Mouse (Mus musculus) lung, postnatal 0 days (tissue): ENCODE measurements around the gene Lrrc18. TPM values are rescaled to one million over a fixed set of nuclear protein-coding genes. Genes with fewer than 3 reads are reported as not detected.

Experiments used
- ATAC-seq: fragments of 200-750 bp; cut with Nextera tagmentation; 2 replicates; pipeline ENCODE4 v1.8.0; 2017; ENCODE audit warnings: moderate library complexity
- DNase-seq: peaks from one replicate; pipeline ENCODE4 v3.0.0-alpha.2; 2016; ENCODE audit warnings: low spot score
- H3K27ac ChIP-seq: fragments of 300-500 bp; sonication (generic); 2 replicates; pipeline ENCODE4 v1.5.1; 2014; ENCODE audit warnings: antibody characterized with exemption, mild to moderate bottlenecking, low read length, mixed read lengths
- H3K27me3 ChIP-seq: fragments of 300-500 bp; sonication (generic); replicated peaks from 2 replicates; pipeline ENCODE4 v1.6.1; 2014; ENCODE audit warnings: low read length, mixed read lengths; ENCODE audit not compliant: insufficient read depth
- H3K36me3 ChIP-seq: fragments of 300-500 bp; sonication (generic); 2 replicates; pipeline ENCODE4 v1.6.1; 2014; ENCODE audit warnings: low read length, mixed read lengths; ENCODE audit not compliant: insufficient read depth
- H3K4me1 ChIP-seq: fragments of 300-500 bp; sonication (generic); 2 replicates; pipeline ENCODE4 v1.6.1; 2014; ENCODE audit warnings: antibody characterized with exemption, low read depth, low read length, mixed read lengths; ENCODE audit not compliant: insufficient read depth
- H3K4me2 ChIP-seq: fragments of 300-500 bp; sonication (generic); replicated peaks from 2 replicates; pipeline ENCODE4 v1.6.1; 2014; ENCODE audit warnings: low read depth, mild to moderate bottlenecking, low read length, moderate library complexity, mixed read lengths
- H3K4me3 ChIP-seq: fragments of 300-500 bp; sonication (generic); 2 replicates; pipeline ENCODE4 v1.5.1; 2014; ENCODE audit warnings: low read depth, low read length
- H3K9ac ChIP-seq: fragments of 300-500 bp; sonication (generic); replicated peaks from 2 replicates; pipeline ENCODE4 v1.6.1; 2014; ENCODE audit warnings: low read depth, mild to moderate bottlenecking
- H3K9me3 ChIP-seq: fragments of 300-500 bp; sonication (generic); 2 replicates; pipeline ENCODE4 v1.6.1; 2016; ENCODE audit warnings: low read length, mixed read lengths
- CTCF ChIP-seq: IDR thresholded peaks from 2 replicates; pipeline ENCODE4 v1.5.1; 2016; ENCODE audit warnings: antibody characterized with exemption, mild to moderate bottlenecking
- EP300 ChIP-seq: IDR thresholded peaks from 2 replicates; pipeline ENCODE4 v1.6.1; 2016; ENCODE audit warnings: antibody characterized with exemption, mild to moderate bottlenecking, control low read depth
- WGBS: fragments of 180-500 bp; shearing (Covaris S2); extraction: QIAGEN DNeasy Blood & Tissue Kit; methylation state at CpG from one replicate; pipeline ENCODE4 v1.1.7; 2014; 5-methylcytosine and 5-hydroxymethylcytosine counted together
- polyA plus RNA-seq: library from polyadenylated mRNA; unstranded; fragments of >200 nt; fragmentation: Nextera tagmentation; extraction: Ambion mirVana; gene quantifications from 2 replicates; pipeline ENCODE4 v1.2.1, GENCODE M21; 2015

Gene Lrrc18
- polyA plus RNA-seq, 1 experiment from 2014 or later: 1.4 TPM

GRCm38 (mm10) chr14:33033424-33033823, 42.2 kb downstream of the Lrrc18 start:
- no peak overlapping the region for H3K9ac ChIP-seq
- DNase-seq (peak; percentile 51), ATAC-seq (no peak)
- no peaks in the 10 kb centered on the region for H3K27me3 ChIP-seq
- TF ChIP-seq EP300 (no peak), CTCF (peak; percentile 73)
- WGBS: 39% methylated on average over 6 of the region's 6 CpGs
- no peak overlapping the region for H3K4me2 ChIP-seq
- no peak overlapping the region for H3K27ac ChIP-seq
- no peak overlapping the region for H3K4me3 ChIP-seq
- no peaks in the 10 kb centered on the region for H3K4me1 ChIP-seq
- no peaks in the 10 kb centered on the region for H3K36me3 ChIP-seq
- no peaks in the 10 kb centered on the region for H3K9me3 ChIP-seq

GRCm38 (mm10) chr14:33035386-33035785, 44.2 kb downstream of the Lrrc18 start:
- H3K9ac ChIP-seq: no peak overlapping the region
- ATAC-seq (no peak), DNase-seq (no peak)
- H3K27me3 ChIP-seq: no peaks in the 10 kb centered on the region
- TF ChIP-seq CTCF (no peak), EP300 (no peak)
- H3K4me3 ChIP-seq: no peak overlapping the region
- H3K27ac ChIP-seq: no peak overlapping the region
- no peaks in the 10 kb centered on the region for H3K4me1 ChIP-seq
- H3K36me3 ChIP-seq: no peaks in the 10 kb centered on the region
- WGBS: 78% methylated on average over 5 of the region's 5 CpGs
- H3K4me2 ChIP-seq: no peak overlapping the region
- H3K9me3 ChIP-seq: no peaks in the 10 kb centered on the region

GRCm38 (mm10) chr14:33036811-33037210, 45.6 kb downstream of the Lrrc18 start:
- WGBS: 24% methylated on average over 3 of the region's 3 CpGs
- ATAC-seq: no peak
- H3K4me3 ChIP-seq: no peak overlapping the region

GRCm38 (mm10) chr14:33045217-33045616, 54.0 kb downstream of the Lrrc18 start:
- Histone ChIP-seq H3K4me2 (no peak overlapping the region), H3K36me3 (no peaks in the 10 kb centered on the region), H3K27ac (no peak overlapping the region), H3K4me1 (no peaks in the 10 kb centered on the region), H3K27me3 (no peaks in the 10 kb centered on the region), H3K9me3 (no peaks in the 10 kb centered on the region), H3K9ac (no peak overlapping the region), H3K4me3 (no peak overlapping the region)
- WGBS: 86% methylated on average over 3 of the region's 3 CpGs
- TF ChIP-seq EP300: no peak
- no peak for ATAC-seq
- DNase-seq: no peak

More at GRCm38 (mm10) chr14:33036811-33037210, 45.6 kb downstream of the Lrrc18 start:
- no peak overlapping the region for H3K4me2 ChIP-seq
- H3K27ac ChIP-seq: no peak overlapping the region
- no peaks in the 10 kb centered on the region for H3K9me3 ChIP-seq
- TF ChIP-seq EP300: no peak
- 0 out of 2 replicates have a peak, but pooled peaks have one; percentile 23 for TF ChIP-seq CTCF
- no peaks in the 10 kb centered on the region for H3K36me3 ChIP-seq
- H3K4me1 ChIP-seq: no peaks in the 10 kb centered on the region
- no peaks in the 10 kb centered on the region for H3K27me3 ChIP-seq
- no peak overlapping the region for H3K9ac ChIP-seq
- DNase-seq: no peak

- no peak overlapping the region for H3K4me2 ChIP-seq
- H3K9me3 ChIP-seq: no peaks in the 10 kb centered on the region
- no peaks in the 10 kb centered on the region for H3K27me3 ChIP-seq
- no peak overlapping the region for H3K4me3 ChIP-seq
- ATAC-seq (no peak), DNase-seq (no peak)
- H3K9ac ChIP-seq: no peak overlapping the region
- H3K27ac ChIP-seq: no peak overlapping the region
- no peaks in the 10 kb centered on the region for H3K4me1 ChIP-seq
- WGBS: 50% methylated on average over 8 of the region's 8 CpGs
- no peaks in the 10 kb centered on the region for H3K36me3 ChIP-seq
- TF ChIP-seq CTCF: no peak
These were observed 62.3 kb downstream of the Lrrc18 start for GRCm38 (mm10) chr14:33053441-33053840.

- Histone ChIP-seq H3K4me2 (no peak overlapping the region), H3K27ac (no peak overlapping the region), H3K4me1 (no peaks in the 10 kb centered on the region), H3K27me3 (no peaks in the 10 kb centered on the region), H3K36me3 (no peaks in the 10 kb centered on the region), H3K4me3 (no peak overlapping the region), H3K9me3 (no peaks in the 10 kb centered on the region), H3K9ac (no peak overlapping the region)
- no peak for TF ChIP-seq CTCF
- TF ChIP-seq EP300: no peak
- DNase-seq: no peak
- 84% methylated on average over 7 of the region's 7 CpGs for WGBS
- ATAC-seq: no peak
These were observed 67.9 kb downstream of the Lrrc18 start for GRCm38 (mm10) chr14:33058881-33059660.
